In the genomic region with DNA sequence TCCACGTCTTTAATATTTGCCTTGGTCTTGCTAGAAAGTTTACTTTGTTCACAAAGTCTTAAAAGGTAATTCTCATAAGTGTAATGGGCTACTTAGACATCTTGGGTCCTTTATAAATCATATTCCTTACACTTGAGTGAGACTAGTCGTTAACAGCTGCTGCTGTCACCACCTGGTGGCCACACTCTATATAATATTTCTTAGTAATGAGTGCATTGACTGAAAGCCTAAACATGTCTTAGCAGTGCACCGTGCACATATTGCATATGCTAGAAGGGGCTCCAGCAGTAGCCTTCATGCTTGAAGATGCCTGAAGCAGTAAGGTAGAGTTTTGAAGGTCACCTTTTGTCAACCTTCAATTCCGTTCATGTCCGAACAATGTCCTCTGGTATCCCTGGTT, we compare ENCODE assay signal across 9 mouse cellular contexts.
A peak's percentile ranks its signal among the peaks of the same experiment; 100 is the strongest.
DNase-seq lines count a peak whose midpoint lies in the region; ATAC-seq lines count a peak whose summit lies in the region.
"Had no signal": no experiment of that assay in that cellular context is flagged by ENCODE, and none has a peak within 500 bp of the region (broad histone marks: within the 10 kb centered on the region; RNA-seq: fewer than 3 reads in every experiment).

No protein-coding gene starts in this region.

- H3K27ac ChIP-seq in kidney, embryonic 16.5 days (ENCODE audit: low read length), result no peak overlapping the region
- no peak overlapping the region for H3K27ac ChIP-seq in limb, embryonic 10.5 days

- no peak overlapping the region for H3K9ac ChIP-seq in kidney, embryonic 16.5 days (replicated peaks; ENCODE audit: low read length)

- H3K9me3 ChIP-seq in kidney, embryonic 16.5 days (ENCODE audit: low read length), result no peaks in the 10 kb centered on the region
- no peaks in the 10 kb centered on the region for H3K9me3 ChIP-seq in limb, embryonic 10.5 days (replicated peaks)

- ATAC-seq in kidney, embryonic 16.5 days (ENCODE audit: low FRiP score, low TSS enrichment), result no peak

- no peaks in the 10 kb centered on the region; the same call in 1 of the 2 replicates for H3K4me1 ChIP-seq in kidney, embryonic 16.5 days (ENCODE audit: insufficient read depth, low read length)
- H3K4me1 ChIP-seq in limb, embryonic 10.5 days, result peaks cover 37% of the 10 kb centered on the region

- H3K36me3 ChIP-seq in kidney, embryonic 16.5 days (ENCODE audit: insufficient read depth, low read length), result no peaks in the 10 kb centered on the region
- H3K36me3 ChIP-seq in limb, embryonic 10.5 days, result no peaks in the 10 kb centered on the region

- H3K4me3 ChIP-seq in kidney, embryonic 16.5 days (ENCODE audit: low read length), result no peak overlapping the region
- no peak overlapping the region for H3K4me3 ChIP-seq in limb, embryonic 10.5 days

- H3K4me2 ChIP-seq in kidney, embryonic 16.5 days (replicated peaks; ENCODE audit: low read depth, low read length), result no peak overlapping the region

- DNase-seq in embryo, embryonic 10 days (ENCODE audit: low spot score), result peak; percentile 47
- no peak for DNase-seq in embryo, embryonic 9.5 days (ENCODE audit: extremely low spot score)
- DNase-seq in kidney, adult 9 months, result peak; percentile 45
- DNase-seq in ES-CJ7 (ENCODE audit: low read depth, low spot score), result peak; percentile 11
- DNase-seq in limb, embryonic 10.5 days (ENCODE audit: low spot score), result peak; percentile 71
- no peak for DNase-seq in thymus, postnatal 36 days
- DNase-seq in frontal cortex, postnatal 14 days (ENCODE audit: low spot score in 2 of 2), result no peak
- DNase-seq: cerebellum, adult 2 months had no signal

- 63% methylated on average over 5 of the region's 5 CpGs for WGBS in kidney, embryonic 16.5 days
- 68% methylated on average over 5 of the region's 5 CpGs for WGBS in limb, embryonic 10.5 days

- H3K27me3 ChIP-seq in kidney, embryonic 16.5 days (ENCODE audit: insufficient read depth, low read length), result no peaks in the 10 kb centered on the region
- H3K27me3 ChIP-seq in limb, embryonic 10.5 days (ENCODE audit: low read depth, poor library complexity, severe bottlenecking), result 0 out of 2 replicates have a peak, but pooled peaks cover 11% of the 10 kb centered on the region

Comparison
In these comparisons a context has a peak if more than half of its experiments do, and no peak if none do; other contexts are left out.
1. DNase-seq: peak in embryo, embryonic 10 days (single experiment), kidney, adult 9 months (single experiment), ES-CJ7 (single experiment) and limb, embryonic 10.5 days (single experiment); none in embryo, embryonic 9.5 days (single experiment), thymus, postnatal 36 days (0 of 2) and frontal cortex, postnatal 14 days (0 of 2).